Mouse (Mus musculus) ES-Bruce4 (cell line): Measurements from ENCODE around the gene Guca1b. TPM values are rescaled to one million over a fixed set of nuclear protein-coding genes. Genes with fewer than 3 reads are reported as not detected.
A peak's percentile ranks its signal among the peaks of the same experiment; 100 is the strongest.

Experiments
- H3K27ac ChIP-seq: 2 replicates; pipeline ENCODE4 v1.5.1; 2012; ENCODE audit warnings: low read length, inconsistent platforms; ENCODE audit not compliant: insufficient read depth
- H3K27me3 ChIP-seq: 2 replicates; pipeline ENCODE4 v1.6.1; 2012; ENCODE audit warnings: mild to moderate bottlenecking, low read length, inconsistent platforms; ENCODE audit not compliant: control insufficient read depth, poor library complexity, insufficient read depth, severe bottlenecking
- H3K36me3 ChIP-seq: 2 replicates; pipeline ENCODE4 v1.6.1; 2012; ENCODE audit warnings: inconsistent platforms, mild to moderate bottlenecking, low read length, moderate library complexity; ENCODE audit not compliant: control insufficient read depth, poor library complexity, insufficient read depth, severe bottlenecking
- H3K4me1 ChIP-seq: one replicate; pipeline ENCODE4 v1.8.1; 2011; ENCODE audit warnings: low read length; ENCODE audit not compliant: control insufficient read depth, insufficient read depth
- H3K4me3 ChIP-seq: 2 replicates; pipeline ENCODE4 v1.5.1; 2011; ENCODE audit warnings: low read depth, mild to moderate bottlenecking, low read length
- H3K9ac ChIP-seq: 2 replicates; pipeline ENCODE4 v1.6.1; 2012; ENCODE audit warnings: low read depth, mild to moderate bottlenecking, inconsistent platforms; ENCODE audit not compliant: poor library complexity, severe bottlenecking
- H3K9me3 ChIP-seq: replicated peaks from 2 replicates; pipeline ENCODE4 v1.6.1; 2012; ENCODE audit warnings: mild to moderate bottlenecking, low read length, inconsistent platforms; ENCODE audit not compliant: control insufficient read depth, poor library complexity, insufficient read depth, severe bottlenecking
- CTCF ChIP-seq: IDR thresholded peaks from one replicate; pipeline ENCODE4 v1.8.1; 2011; ENCODE audit warnings: low read depth, low read length
- EP300 ChIP-seq: IDR thresholded peaks from 2 replicates; pipeline ENCODE4 v1.6.1; 2011; ENCODE audit warnings: low read depth, low read length; ENCODE audit not compliant: insufficient read depth
- POLR2A ChIP-seq: IDR thresholded peaks from one replicate; pipeline ENCODE4 v1.8.1; 2011; ENCODE audit warnings: low read length; ENCODE audit not compliant: insufficient read depth
- polyA plus RNA-seq: library from polyadenylated mRNA; stranded (reverse); fragments of >200 nt; gene quantifications from 2 replicates; pipeline ENCODE4 v1.2.4, GENCODE M21; 2011; ENCODE audit warnings: low read depth; ENCODE audit not compliant: missing spikeins, insufficient read depth, insufficient read length

Gene Guca1b
- polyA plus RNA-seq, 1 experiment, result 1.1 TPM

- Histone ChIP-seq H3K27ac (no peak overlapping the region), H3K4me3 (no peak overlapping the region), H3K4me1 (peaks cover 1% of the 10 kb centered on the region), H3K36me3 (0 out of 2 replicates have a peak, but pooled peaks cover 5% of the 10 kb centered on the region), H3K9me3 (no peaks in the 10 kb centered on the region), H3K27me3 (no peaks in the 10 kb centered on the region), H3K9ac (no peak overlapping the region)
- TF ChIP-seq POLR2A (no peak), EP300 (no peak), CTCF (no peak)
Measured at GRCm38 (mm10) chr17:47383266-47383665, 1.9 kb upstream of the Guca1b start.

GRCm38 (mm10) chr17:47384064-47384463 is 1.1 kb upstream of the Guca1b start:
- Histone ChIP-seq H3K9me3 (no peaks in the 10 kb centered on the region), H3K27ac (no peak overlapping the region), H3K4me3 (no peak overlapping the region), H3K27me3 (no peaks in the 10 kb centered on the region), H3K4me1 (peaks cover 1% of the 10 kb centered on the region), H3K9ac (no peak overlapping the region), H3K36me3 (0 out of 2 replicates have a peak, but pooled peaks cover 3% of the 10 kb centered on the region)
- TF ChIP-seq EP300, result no peak
- TF ChIP-seq POLR2A, result no peak
- TF ChIP-seq CTCF, result peak; percentile 46

DNA sequence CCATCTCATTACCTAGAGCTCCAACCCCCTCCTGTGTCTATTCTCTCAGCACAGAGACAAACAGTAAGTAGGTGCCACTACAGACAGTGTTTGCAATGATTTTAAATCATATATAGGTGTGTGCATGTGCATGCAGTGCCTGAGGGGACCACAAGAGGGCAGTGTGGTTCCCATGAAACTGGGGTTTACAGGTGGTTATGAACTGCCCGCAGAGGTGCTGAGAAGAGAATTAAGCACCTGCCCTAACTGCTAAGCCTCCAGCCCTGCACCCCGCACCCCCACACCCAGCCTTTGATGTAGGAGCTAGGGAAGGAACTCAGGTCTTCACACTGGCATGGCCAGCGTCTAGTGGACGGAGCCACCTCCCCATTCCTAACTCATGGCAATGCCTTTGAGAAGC is 1.5 kb downstream of the Guca1b start:
- TF ChIP-seq CTCF (peak; percentile 89), EP300 (no peak)
- Histone ChIP-seq H3K9me3 (no peaks in the 10 kb centered on the region), H3K27me3 (no peaks in the 10 kb centered on the region), H3K36me3 (no peaks in the 10 kb centered on the region), H3K4me3 (no peak overlapping the region), H3K4me1 (peaks cover 1% of the 10 kb centered on the region), H3K27ac (no peak overlapping the region), H3K9ac (no peak overlapping the region)

GRCm38 (mm10) chr17:47394223-47394869 is 9.2 kb downstream of the Guca1b start:
- H3K9me3 ChIP-seq, result no peaks in the 10 kb centered on the region
- TF ChIP-seq CTCF (no peak), EP300 (no peak)
- H3K4me3 ChIP-seq, result no peak overlapping the region
- no peaks in the 10 kb centered on the region for H3K27me3 ChIP-seq
- no peaks in the 10 kb centered on the region for H3K4me1 ChIP-seq
- H3K27ac ChIP-seq, result no peak overlapping the region
- no peaks in the 10 kb centered on the region for H3K36me3 ChIP-seq
- H3K9ac ChIP-seq, result no peak overlapping the region

GRCm38 (mm10) chr17:47395376-47395913 is 10.3 kb downstream of the Guca1b start:
- Histone ChIP-seq H3K4me1 (no peaks in the 10 kb centered on the region), H3K9me3 (no peaks in the 10 kb centered on the region), H3K27ac (no peak overlapping the region), H3K4me3 (peak overlapping the region; percentile 47), H3K9ac (no peak overlapping the region), H3K27me3 (no peaks in the 10 kb centered on the region), H3K36me3 (no peaks in the 10 kb centered on the region)
- TF ChIP-seq CTCF, result no peak
- no peak for TF ChIP-seq POLR2A
- TF ChIP-seq EP300, result no peak

DNA sequence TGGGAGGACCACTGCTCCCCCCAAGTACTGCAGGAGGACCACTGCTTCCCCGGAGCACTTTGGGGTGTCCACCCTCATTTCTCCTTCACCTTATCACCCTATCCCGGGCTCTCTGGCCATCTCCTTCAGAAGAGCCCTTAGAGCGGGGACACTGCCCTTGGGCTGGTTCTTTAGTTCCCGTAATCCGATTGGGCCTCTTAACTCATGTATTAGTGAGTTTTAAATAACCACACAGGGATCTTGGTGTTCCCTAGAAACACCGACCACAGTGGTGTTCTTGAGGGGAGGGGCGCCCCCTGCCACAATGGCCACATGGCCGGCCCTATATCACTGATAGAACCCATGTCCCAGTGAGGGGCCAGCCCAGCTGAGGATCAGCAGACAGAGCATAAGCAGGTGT is 13.9 kb downstream of the Guca1b start:
- Histone ChIP-seq H3K27me3 (no peaks in the 10 kb centered on the region), H3K27ac (no peak overlapping the region)
- TF ChIP-seq EP300, result no peak

More for the DNA sequence above, 13.9 kb downstream of the Guca1b start:
- no peaks in the 10 kb centered on the region for H3K4me1 ChIP-seq
- H3K9me3 ChIP-seq, result no peaks in the 10 kb centered on the region
- H3K9ac ChIP-seq, result no peak overlapping the region
- H3K4me3 ChIP-seq, result no peak overlapping the region
- H3K36me3 ChIP-seq, result no peaks in the 10 kb centered on the region
